Mouse (Mus musculus): ENCODE data around the gene March4. TPM values are rescaled to one million over a fixed set of nuclear protein-coding genes. Genes with fewer than 3 reads are reported as not detected.

The March4 gene
- polyA plus RNA-seq, 2 experiments = 0.05 TPM; not detected in 1

DNA sequence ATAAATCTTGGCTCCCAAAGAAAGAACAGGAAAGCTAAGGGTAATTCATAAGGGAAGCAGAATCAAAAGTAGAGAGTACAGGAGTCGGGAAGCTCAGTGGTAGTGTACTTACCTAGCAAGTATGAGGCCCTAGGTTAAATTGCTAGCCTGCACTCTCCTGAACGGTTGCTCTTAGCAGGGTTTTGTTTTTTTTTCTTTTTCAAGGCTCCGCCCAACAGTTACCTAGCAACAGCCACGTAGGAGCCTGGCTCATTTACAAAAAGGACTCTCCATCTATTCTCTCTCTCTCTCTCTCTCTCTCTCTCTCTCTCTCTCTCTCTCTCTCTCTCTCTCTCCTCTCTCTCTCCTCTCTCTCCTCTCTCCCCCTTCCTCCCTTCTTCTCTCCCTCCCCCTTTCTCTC is 42.1 kb upstream of the March4 start:
- H3K27ac ChIP-seq (replicated peaks; ENCODE audit: low read depth, low read length) = no peak overlapping the region
- DNase-seq (ENCODE audit: low spot score) = no peak
- no peak for ATAC-seq (ENCODE audit: low FRiP score, low read depth)
- H3K4me1 ChIP-seq (ENCODE audit: control insufficient read depth, insufficient read depth, low read length) = peaks cover 8% of the 10 kb centered on the region
- 30% methylated on average over 4 of the region's 4 CpGs for WGBS
- H3K27me3 ChIP-seq (ENCODE audit: control insufficient read depth, insufficient read depth, low read length) = no peaks in the 10 kb centered on the region; the same call in 1 of the 2 replicates
- H3K4me2 ChIP-seq (replicated peaks; ENCODE audit: low read depth, low read length, severe bottlenecking) = no peak overlapping the region
- H3K36me3 ChIP-seq (ENCODE audit: control insufficient read depth, insufficient read depth, low read length) = no peaks in the 10 kb centered on the region
- no peak for TF ChIP-seq POLR2A (IDR thresholded peaks at IDR 0.05; ENCODE audit: borderline replicate concordance, extremely low read depth, insufficient read depth, insufficient read length)
- no peaks in the 10 kb centered on the region for H3K9me3 ChIP-seq (ENCODE audit: control insufficient read depth, low read length)
- no peak overlapping the region for H3K9ac ChIP-seq (ENCODE audit: low read depth, low read length, severe bottlenecking)
- no peak overlapping the region for H3K4me3 ChIP-seq (replicated peaks; ENCODE audit: low read length)

DNA sequence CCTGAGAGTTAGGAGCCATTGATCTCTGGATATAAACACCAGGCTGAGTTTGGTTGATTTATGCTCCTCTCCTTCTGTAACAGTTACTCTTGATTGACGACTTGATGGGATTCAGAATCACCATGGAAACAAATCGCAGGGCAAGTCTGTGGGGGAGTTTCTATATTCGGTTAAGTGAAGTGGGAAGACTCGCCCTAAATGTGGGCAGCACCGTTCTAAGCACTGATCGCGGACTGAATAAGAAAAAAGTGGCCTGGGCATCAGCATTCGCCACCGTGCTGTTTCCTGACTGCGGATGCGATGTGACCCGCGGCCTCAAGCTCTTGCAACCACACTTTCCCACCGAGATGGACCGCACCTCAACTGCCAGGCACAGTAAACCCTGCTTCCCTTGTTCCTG is 41.6 kb upstream of the March4 start:
- DNase-seq (ENCODE audit: low spot score) = no peak
- H3K4me2 ChIP-seq (replicated peaks; ENCODE audit: low read depth, low read length, severe bottlenecking) = no peak overlapping the region; the same call in 1 of the 2 replicates
- H3K9me3 ChIP-seq (ENCODE audit: control insufficient read depth, low read length) = no peaks in the 10 kb centered on the region
- no peaks in the 10 kb centered on the region for H3K36me3 ChIP-seq (ENCODE audit: control insufficient read depth, insufficient read depth, low read length)
- 34% methylated on average over 15 of the region's 15 CpGs for WGBS
- H3K4me1 ChIP-seq (ENCODE audit: control insufficient read depth, insufficient read depth, low read length) = peaks cover 8% of the 10 kb centered on the region
- H3K27ac ChIP-seq (replicated peaks; ENCODE audit: low read depth, low read length) = no peak overlapping the region
- H3K4me3 ChIP-seq (replicated peaks; ENCODE audit: low read length) = no peak overlapping the region
- no peak for TF ChIP-seq POLR2A (IDR thresholded peaks at IDR 0.05; ENCODE audit: borderline replicate concordance, extremely low read depth, insufficient read depth, insufficient read length)
- H3K27me3 ChIP-seq (ENCODE audit: control insufficient read depth, insufficient read depth, low read length) = no peaks in the 10 kb centered on the region; the same call in 1 of the 2 replicates
- H3K9ac ChIP-seq (ENCODE audit: low read depth, low read length, severe bottlenecking) = no peak overlapping the region
- ATAC-seq (ENCODE audit: low FRiP score, low read depth) = no peak

DNA sequence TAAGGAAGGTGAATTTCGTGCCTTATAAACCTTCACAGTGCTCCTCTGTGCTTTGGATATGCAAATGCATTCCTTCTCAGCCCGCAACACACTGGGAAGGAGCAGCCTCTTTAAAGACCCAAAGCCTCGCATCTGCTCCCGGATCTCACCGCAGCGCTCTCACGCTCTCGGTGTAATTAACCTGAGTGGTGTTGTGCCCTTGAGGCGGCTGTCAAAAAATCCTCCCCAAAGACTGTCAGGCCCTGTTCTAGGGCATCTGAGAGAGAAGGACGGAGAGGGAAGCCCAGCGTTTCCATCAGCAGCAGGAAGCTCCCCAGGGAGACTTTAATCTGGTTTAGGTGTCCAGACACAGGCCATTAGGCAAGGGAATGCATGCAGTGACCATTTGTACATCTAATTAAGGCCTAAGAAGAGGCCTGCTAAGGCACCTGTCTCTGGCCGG is 40.8 kb upstream of the March4 start:
- no peaks in the 10 kb centered on the region for H3K36me3 ChIP-seq (ENCODE audit: control insufficient read depth, insufficient read depth, low read length)
- H3K9ac ChIP-seq (ENCODE audit: low read depth, low read length, severe bottlenecking) = peak overlapping the region; percentile 1; the same call in 1 of the 2 replicates
- H3K27ac ChIP-seq (replicated peaks; ENCODE audit: low read depth, low read length) = no peak overlapping the region
- peak overlapping the region; percentile 14; the same call in 1 of the 2 replicates for H3K4me3 ChIP-seq (replicated peaks; ENCODE audit: low read length)
- WGBS = 5% methylated on average over 12 of the region's 12 CpGs
- no peaks in the 10 kb centered on the region for H3K9me3 ChIP-seq (ENCODE audit: control insufficient read depth, low read length)
- peak overlapping the region; percentile 37 for H3K4me2 ChIP-seq (replicated peaks; ENCODE audit: low read depth, low read length, severe bottlenecking)
- H3K4me1 ChIP-seq (ENCODE audit: control insufficient read depth, insufficient read depth, low read length) = peaks cover 8% of the 10 kb centered on the region
- no peaks in the 10 kb centered on the region; the same call in 1 of the 2 replicates for H3K27me3 ChIP-seq (ENCODE audit: control insufficient read depth, insufficient read depth, low read length)
- no peak for DNase-seq (ENCODE audit: low spot score)
- no peak for ATAC-seq (ENCODE audit: low FRiP score, low read depth)
- TF ChIP-seq POLR2A (IDR thresholded peaks at IDR 0.05; ENCODE audit: borderline replicate concordance, extremely low read depth, insufficient read depth, insufficient read length) = no peak

DNA sequence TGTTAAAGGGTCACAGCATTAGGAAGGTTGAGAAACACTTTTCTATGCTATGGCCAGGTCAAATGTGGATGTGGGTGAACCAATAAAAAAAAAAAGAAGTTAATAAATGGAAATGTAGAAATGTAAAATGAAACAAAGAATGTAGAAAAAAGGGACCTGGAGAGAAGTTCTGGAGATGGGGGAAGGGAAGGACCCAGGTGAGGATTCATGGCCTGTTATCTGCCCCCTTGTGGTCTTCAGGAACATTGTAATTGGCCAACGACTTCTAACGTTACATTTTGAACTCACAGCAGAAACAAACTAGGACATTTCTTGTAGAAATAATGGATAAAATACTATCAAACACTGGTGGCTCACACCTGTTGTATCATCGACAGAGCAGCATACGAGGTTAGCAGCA is 38.4 kb upstream of the March4 start:
- 55% methylated on average over 4 of the region's 4 CpGs for WGBS

DNA sequence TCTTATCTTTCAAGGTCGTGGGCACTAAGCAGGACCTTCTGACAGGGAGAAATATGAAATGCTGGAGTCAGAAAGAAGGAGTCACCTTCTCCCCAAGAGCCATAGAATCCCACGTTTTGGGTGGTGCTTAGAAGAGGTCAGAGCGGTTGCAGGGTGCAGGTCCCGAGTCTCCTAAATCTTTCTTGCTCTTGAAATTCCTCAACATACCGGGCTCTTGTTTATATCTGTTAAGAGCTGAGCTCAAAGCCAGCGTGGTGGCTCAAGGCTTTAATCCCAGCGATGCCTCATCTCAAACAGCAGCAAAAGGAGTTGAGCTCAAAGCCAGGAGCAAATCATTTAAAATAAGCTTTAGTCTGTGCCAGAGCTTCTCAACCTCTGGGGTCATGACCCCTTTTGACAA is 37.9 kb upstream of the March4 start:
- TF ChIP-seq POLR2A (IDR thresholded peaks at IDR 0.05; ENCODE audit: borderline replicate concordance, extremely low read depth, insufficient read depth, insufficient read length) = no peak
- 54% methylated on average over 7 of the region's 7 CpGs for WGBS
- Histone ChIP-seq H3K9ac (ENCODE audit: low read depth, low read length, severe bottlenecking) (no peak overlapping the region), H3K9me3 (ENCODE audit: control insufficient read depth, low read length) (no peaks in the 10 kb centered on the region), H3K4me1 (ENCODE audit: control insufficient read depth, insufficient read depth, low read length) (peaks cover 8% of the 10 kb centered on the region), H3K27me3 (ENCODE audit: control insufficient read depth, insufficient read depth, low read length) (no peaks in the 10 kb centered on the region; the same call in 1 of the 2 replicates), H3K27ac (replicated peaks; ENCODE audit: low read depth, low read length) (no peak overlapping the region), H3K36me3 (ENCODE audit: control insufficient read depth, insufficient read depth, low read length) (no peaks in the 10 kb centered on the region), H3K4me2 (replicated peaks; ENCODE audit: low read depth, low read length, severe bottlenecking) (no peak overlapping the region), H3K4me3 (replicated peaks; ENCODE audit: low read length) (no peak overlapping the region)
- ATAC-seq (ENCODE audit: low FRiP score, low read depth) (no peak), DNase-seq (ENCODE audit: low spot score) (no peak)

More for the DNA sequence above, 38.4 kb upstream of the March4 start:
- Histone ChIP-seq H3K27ac (replicated peaks; ENCODE audit: low read depth, low read length) (no peak overlapping the region), H3K27me3 (ENCODE audit: control insufficient read depth, insufficient read depth, low read length) (no peaks in the 10 kb centered on the region; the same call in 1 of the 2 replicates), H3K4me3 (replicated peaks; ENCODE audit: low read length) (no peak overlapping the region), H3K4me1 (ENCODE audit: control insufficient read depth, insufficient read depth, low read length) (peaks cover 8% of the 10 kb centered on the region), H3K4me2 (replicated peaks; ENCODE audit: low read depth, low read length, severe bottlenecking) (no peak overlapping the region), H3K36me3 (ENCODE audit: control insufficient read depth, insufficient read depth, low read length) (no peaks in the 10 kb centered on the region), H3K9me3 (ENCODE audit: control insufficient read depth, low read length) (no peaks in the 10 kb centered on the region), H3K9ac (ENCODE audit: low read depth, low read length, severe bottlenecking) (no peak overlapping the region)
- ATAC-seq (ENCODE audit: low FRiP score, low read depth) = no peak
- DNase-seq (ENCODE audit: low spot score) = no peak
- no peak for TF ChIP-seq POLR2A (IDR thresholded peaks at IDR 0.05; ENCODE audit: borderline replicate concordance, extremely low read depth, insufficient read depth, insufficient read length)

Measured in limb, embryonic 14.5 days (tissue).